Mouse (Mus musculus): ENCODE measurements around the gene Pde2a.

- TF ChIP-seq HCFC1 (IDR thresholded peaks at IDR 0.05; ENCODE audit: low read depth, low read length) (no peak), TAL1 (IDR thresholded peaks at IDR 0.05; ENCODE audit: low read length) (no peak), KAT2A (conservative IDR thresholded peaks at IDR 0.05; ENCODE audit: low read depth, low read length) (no peak), JUND (IDR thresholded peaks at IDR 0.05; ENCODE audit: low read depth, low read length) (no peak), NRF1 (IDR thresholded peaks at IDR 0.05; ENCODE audit: insufficient read depth, low read depth, low read length, poor library complexity, severe bottlenecking) (no peak), EP300 (IDR thresholded peaks at IDR 0.05; ENCODE audit: low read depth in 1 of 2, low read length in 2 of 2) (no peak), USF1 (IDR thresholded peaks at IDR 0.05; ENCODE audit: low read depth, low read length) (no peak), ETS1 (IDR thresholded peaks at IDR 0.05; ENCODE audit: low read depth, low read length) (no peak), CTCF (IDR thresholded peaks at IDR 0.05 in 2 of 3, conservative IDR thresholded peaks at IDR 0.05 in 1 of 3; ENCODE audit: control insufficient read depth in 1 of 3, insufficient read depth in 1 of 3, low read depth in 2 of 3, low read length in 3 of 3, poor library complexity in 1 of 3, severe bottlenecking in 1 of 3) (no peak), POLR2A (IDR thresholded peaks at IDR 0.05; ENCODE audit: control insufficient read depth in 1 of 2, insufficient read depth in 1 of 2, low read depth in 1 of 2, low read length in 2 of 2, poor library complexity in 1 of 2) (no peak), ZKSCAN1 (IDR thresholded peaks at IDR 0.05; ENCODE audit: low read depth, low read length) (no peak)
Observed at GRCm38 (mm10) chr7:101443093-101443492, 21.6 kb downstream of the Pde2a start.

Data from MEL (cell line).